Mouse (Mus musculus) stomach, adult 2 months (tissue): ENCODE data around the gene Ranbp9. TPM values are rescaled to one million over a fixed set of nuclear protein-coding genes. Genes with fewer than 3 reads are reported as not detected.

Experiments
- polyA plus RNA-seq: library from polyadenylated mRNA; depleted of rRNA; stranded (reverse); fragments of >200 nt; gene quantifications from 2 replicates; pipeline ENCODE4 v1.2.3, GENCODE M21; 2012; rRNA removed

Gene Ranbp9
- 6.5 and 14.7 TPM in 2 replicates for polyA plus RNA-seq

DNA sequence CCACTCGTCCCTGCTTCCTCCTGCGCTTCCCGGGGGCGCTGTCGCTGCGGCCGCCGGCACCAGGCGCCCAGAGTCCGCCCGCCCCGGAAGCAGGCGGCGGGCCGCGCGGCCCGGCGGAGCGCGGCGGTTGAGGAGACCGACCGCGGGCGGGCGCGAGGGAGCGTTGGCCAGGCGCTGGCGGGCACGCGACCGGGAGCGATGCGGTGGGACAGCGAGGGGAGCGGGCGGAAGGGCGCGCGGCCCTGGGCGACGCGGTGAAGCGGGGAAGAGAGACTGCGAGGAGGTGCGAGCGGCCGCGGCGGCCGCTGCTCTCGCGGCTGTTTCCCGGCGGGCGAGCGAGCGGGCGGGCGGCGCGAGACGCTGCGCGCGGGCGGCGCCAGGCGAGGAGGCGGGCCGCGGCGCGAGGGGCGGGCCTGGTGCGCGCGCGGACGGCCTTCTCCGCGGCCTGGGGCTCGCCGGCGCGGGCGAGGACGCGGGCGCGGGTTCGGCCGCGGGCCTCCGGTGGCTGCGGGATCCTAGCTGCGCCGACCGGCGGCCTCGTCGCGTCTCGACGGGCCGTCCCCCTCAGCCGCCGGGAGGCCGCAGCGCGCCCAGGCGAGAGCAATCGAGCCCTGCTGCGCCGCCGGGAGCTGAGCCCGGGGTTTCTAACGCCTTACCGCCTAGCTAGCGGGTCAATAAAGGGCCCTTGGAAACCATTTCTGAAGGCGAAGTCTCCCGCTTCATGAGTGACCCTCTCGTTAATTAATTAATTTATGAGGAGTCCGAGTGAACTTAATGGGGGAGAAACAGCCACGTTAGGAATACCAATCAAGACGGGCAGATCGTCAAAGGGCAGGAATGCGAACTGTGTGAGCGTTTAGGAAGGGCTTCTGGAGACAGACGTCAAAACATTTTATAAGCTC is at the start of gene Ranbp9:
Gene Ranbp9 (minus strand): TSS at position 326 of the 902 bp plus-strand sequence.

DNA sequence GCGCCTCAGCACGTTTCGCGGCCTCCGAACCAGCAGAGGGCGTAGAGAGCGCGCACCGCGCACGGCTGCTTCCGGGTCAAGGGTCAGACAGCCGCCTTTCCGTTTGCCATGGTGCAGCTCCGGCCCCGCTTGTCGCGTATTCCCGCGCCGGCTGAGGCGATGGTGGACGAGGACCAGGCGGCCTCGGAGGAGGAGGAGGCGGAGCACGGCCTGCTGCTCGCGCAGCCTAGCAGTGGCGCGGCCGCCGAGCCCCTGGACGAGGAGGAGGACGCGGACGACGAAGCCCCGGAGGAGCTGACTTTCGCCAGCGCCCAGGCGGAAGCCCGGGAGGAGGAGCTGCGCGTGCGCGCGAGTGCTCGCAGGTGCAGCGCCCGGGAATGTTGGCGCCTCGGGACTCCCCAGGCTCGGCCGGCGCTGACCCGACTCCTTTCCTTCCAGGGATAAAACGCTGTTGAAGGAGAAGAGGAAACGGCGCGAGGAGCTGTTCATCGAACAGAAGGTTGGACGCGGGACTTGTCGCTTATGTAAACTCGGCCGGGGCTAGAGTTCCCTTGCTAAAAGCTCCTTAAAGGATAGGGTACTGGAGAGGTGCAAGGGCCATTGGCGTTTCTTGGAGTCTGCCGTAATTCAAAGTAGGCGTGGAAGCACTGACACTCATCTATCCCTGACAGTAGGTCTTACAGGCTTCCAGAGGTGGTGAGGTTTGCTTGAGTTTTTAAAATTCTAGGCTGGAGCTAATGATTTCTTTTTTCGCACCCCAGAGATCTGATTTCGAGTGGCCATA is 82.6 kb downstream of the Ranbp9 start, which contains the start of gene Nol7:
Gene Nol7 (plus strand): TSS at position 94 of the 784 bp plus-strand sequence.

DNA sequence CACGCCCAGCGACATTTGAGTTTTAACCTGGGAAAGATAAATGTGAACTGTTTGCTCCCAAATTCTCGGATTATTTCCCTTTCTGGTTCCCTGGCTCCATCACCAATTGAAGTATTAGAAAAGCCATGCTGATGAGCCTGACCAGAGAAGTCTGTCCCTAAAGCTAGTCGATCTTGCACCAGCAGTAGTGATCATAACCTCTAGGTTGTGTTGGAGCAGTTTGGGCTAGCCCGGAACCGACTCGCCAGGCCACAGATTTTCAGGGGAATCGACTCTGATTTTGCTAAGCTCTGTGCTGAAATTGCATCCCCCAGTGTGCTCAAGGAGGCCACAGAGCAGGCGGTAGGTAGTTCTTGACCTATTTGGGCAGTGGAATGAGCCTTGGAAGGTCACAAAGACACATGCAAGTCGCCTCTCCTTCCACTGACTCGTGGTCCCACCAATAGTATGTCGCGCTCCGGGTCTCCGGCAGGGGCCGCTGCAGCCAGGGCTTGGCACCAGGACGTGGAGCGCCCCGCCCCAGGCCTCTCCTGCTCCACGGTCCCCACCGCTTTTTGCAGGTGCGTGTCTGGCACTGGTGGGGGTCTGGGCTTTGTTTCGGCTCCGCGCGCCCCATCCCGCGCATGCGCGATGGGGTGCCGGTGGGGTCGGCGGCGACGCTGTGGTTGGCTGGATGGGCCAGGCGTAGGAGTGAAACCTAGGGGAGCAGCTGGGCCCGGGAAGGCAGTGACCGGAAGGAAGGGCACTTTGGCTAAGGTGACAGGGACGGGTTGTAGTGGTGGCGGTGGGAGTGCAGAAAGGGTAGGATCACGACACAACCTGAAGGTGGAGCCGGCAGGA is 115.9 kb downstream of the Ranbp9 start, which contains the start of gene Sirt5:
Gene Sirt5 (plus strand): TSS at position 512 of the 840 bp plus-strand sequence.

Other genes starting within 250 kb of the Ranbp9 start
- 1.0 and 1.6 TPM in 2 replicates for gene Gfod1, start 177.1 kb downstream of the Ranbp9 start, polyA plus RNA-seq
- gene Sirt5, start 115.8 kb downstream of the Ranbp9 start, polyA plus RNA-seq: 1.5 and 1.9 TPM in 2 replicates
- 30.3 and 53.4 TPM in 2 replicates for gene Nol7, start 82.9 kb downstream of the Ranbp9 start, polyA plus RNA-seq
- 7.1 and 13.3 TPM in 2 replicates for gene Mcur1, start 78.9 kb upstream of the Ranbp9 start, polyA plus RNA-seq
- not detected in 2 replicates for gene Rnf182, start 134.4 kb upstream of the Ranbp9 start, polyA plus RNA-seq